Mouse (Mus musculus): ENCODE results near the gene Gm9837.
A peak's percentile ranks its signal among the peaks of the same experiment; 100 is the strongest.

DNA sequence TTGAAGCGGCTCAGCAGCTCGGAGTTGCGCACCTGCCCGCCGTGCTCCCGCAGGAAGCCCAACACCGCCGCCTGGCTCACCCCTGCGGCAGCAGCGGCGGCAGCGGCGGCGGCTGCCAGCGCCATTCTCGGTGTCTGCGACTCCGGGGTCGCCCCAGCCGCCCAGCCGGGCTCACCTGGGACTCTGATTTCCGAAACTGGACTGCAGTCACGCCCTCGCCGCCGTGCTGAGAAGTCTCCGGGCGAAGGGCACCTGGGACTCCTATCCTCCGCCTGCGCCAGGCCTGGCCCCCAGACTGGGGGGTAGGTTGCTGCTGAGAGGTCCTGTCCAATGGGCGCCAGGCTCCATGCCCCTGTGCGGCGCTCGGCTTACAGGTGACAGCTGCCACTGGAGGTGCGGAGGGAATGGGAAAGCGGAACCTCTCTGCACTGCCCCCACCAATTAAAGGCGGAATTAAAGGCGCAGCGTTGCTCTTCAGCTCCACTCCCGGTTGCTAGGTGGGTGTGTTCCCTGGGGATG is 9.6 kb upstream of the Gm9837 start, which contains the start of the genes Gm9945 and Sowaha:
- TF ChIP-seq MAFK (IDR thresholded peaks at IDR 0.05; ENCODE audit: insufficient read depth, low read depth, low read length): no peak
- no peak for TF ChIP-seq ZC3H11A (IDR thresholded peaks at IDR 0.05; ENCODE audit: borderline replicate concordance, low read depth, low read length)
- TF ChIP-seq CHD2 (IDR thresholded peaks at IDR 0.05; ENCODE audit: low read depth, low read length): no peak
- 0 out of 2 replicates have a peak, but pooled peaks have one; percentile 13 for TF ChIP-seq HCFC1 (IDR thresholded peaks at IDR 0.05; ENCODE audit: borderline replicate concordance, insufficient read depth, low read length)
- TF ChIP-seq ZNF384 (IDR thresholded peaks at IDR 0.05; ENCODE audit: low read depth, low read length): no peak
